Mouse (Mus musculus): ENCODE measurements around the gene Oxsr1. TPM values are rescaled to one million over a fixed set of nuclear protein-coding genes. Genes with fewer than 3 reads are reported as not detected.
A peak's percentile ranks its signal among the peaks of the same experiment; 100 is the strongest.

Gene Oxsr1
- total RNA-seq, 2 experiments from 2014 or later = 28.0 to 31.4 TPM

DNA sequence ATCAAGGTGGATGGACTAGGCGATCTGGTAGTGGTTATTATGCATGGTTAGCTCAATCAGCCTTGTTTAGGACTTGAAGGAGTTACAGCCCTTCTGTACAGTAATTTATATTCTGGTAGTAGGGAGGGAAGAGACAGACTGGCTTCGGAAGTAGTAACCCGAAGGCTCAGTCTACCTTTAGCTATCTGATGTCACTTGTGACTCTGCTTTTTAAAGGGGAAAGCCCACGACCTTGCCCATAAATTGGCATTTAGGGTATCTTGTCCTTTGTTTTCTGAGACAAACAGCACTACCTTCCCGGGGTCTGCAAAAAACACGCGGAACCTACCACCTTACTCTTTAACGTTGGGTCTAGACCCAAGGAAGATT lies 18.0 kb upstream of the Oxsr1 start:
- intact Hi-C loops (cut with DNase I) = loop anchor here (2.0 to 10.0 kb wide), 3 partner anchors 17 to 413 kb away; partner anchors contain the start of genes Ctdspl, Dlec1 and Oxsr1
- DNase-seq (ENCODE audit: low spot score in 2 of 2) = peak in 1 of 2 experiments; percentile 14

DNA sequence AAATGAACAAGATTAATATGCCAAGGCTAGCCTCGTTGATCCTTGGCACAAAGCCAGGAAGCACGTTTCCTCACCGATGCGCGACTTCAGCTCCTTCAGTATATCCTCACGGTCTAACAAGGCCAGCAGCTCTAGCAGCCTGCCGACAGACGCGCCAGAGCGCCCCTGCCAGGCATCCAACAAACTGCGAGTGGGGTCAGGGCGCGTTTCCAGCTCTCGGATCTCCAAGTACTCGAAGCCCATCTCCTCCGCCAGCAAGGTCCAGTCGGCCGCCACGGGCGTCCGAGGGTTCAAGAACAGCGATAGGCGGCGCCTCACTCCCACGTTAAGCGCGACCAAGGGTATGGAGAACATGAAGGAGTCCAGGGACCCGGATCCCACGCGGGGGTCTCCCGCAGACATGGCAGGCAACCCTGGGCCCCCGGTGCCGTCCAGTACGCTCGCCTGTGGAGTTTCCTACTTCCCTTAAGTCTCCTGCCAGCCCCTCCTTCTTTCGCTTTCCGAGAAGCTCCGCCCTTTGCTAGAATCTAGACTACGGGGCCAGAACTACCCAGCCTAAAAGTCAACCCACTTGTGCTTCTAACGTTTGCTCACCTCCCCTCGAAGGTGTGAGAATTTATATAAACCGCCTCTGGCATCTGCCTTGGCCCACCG lies 17.5 kb upstream of the Oxsr1 start, which contains the start of gene Acaa1a:
Acaa1a (plus strand) TSS at position 119 of the 654 bp plus-strand sequence.
- intact Hi-C loops (cut with DNase I) = loop anchor here (2.0 to 10.0 kb wide), 3 partner anchors 17 to 412 kb away; partner anchors contain the start of genes Ctdspl, Dlec1 and Oxsr1
- DNase-seq (ENCODE audit: low spot score in 2 of 2) = peak; percentile 37 to 47

DNA sequence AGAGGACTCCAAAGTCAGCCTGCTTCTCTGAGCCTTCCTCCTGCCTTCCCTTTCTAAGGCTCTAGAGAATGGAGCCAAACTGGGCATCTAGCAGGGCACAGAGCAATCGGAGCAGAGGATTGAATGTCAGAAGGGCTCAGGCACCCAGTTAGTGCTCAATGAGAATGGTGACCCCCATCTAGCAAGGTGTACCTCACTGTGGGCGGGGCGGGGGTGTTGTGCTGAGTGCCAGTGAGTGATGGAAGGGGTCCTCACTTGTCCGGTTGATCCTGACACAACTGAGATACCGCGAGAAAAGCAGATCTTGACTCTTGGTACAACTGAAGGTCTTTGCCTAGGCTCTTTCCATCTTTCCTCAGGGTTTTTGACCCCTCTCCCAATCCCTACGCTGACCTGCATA lies 16.9 kb upstream of the Oxsr1 start:
- intact Hi-C loops (cut with DNase I) = no loop called here
- no peak for DNase-seq (ENCODE audit: low spot score in 2 of 2)

DNA sequence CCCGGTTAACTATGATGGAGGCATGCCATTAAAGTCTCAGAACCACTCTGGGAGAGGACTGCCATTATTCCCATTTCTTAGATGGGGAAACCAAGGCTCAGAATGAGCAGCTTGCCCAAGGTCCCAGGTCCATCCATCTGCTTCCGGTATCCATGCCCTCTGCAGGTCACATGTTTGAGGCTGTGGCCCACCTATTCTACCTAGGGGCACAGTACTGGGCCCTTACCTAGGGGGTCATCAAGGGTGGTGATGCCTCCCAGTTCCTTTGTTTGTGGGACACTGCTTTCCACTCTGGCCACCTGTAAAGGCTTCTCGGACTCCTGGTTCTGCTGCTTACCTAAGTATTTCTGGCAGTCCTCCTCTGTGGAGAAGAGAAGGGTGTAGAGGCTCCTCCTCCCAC lies 16.1 kb upstream of the Oxsr1 start:
- intact Hi-C loops (cut with DNase I) = no loop called here
- DNase-seq (ENCODE audit: low spot score in 2 of 2) = no peak

DNA sequence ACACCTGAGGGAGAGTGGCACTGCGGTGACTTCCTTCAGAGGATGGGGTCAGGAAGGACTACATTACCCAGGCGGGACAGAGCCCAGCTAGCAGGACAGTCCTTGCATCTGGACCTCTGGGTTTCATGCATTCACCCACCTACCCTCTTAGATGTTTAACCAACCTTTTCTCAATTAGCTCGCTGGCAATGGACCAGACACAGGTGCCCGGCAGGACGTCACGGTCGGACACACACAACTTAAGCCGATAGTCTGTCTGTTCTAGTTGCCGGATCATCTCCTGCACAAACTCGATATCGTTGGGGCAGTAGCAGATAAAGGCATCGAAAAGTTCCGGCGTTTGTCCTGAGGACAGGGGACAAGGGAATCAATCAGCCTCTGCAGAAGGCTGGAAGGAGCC lies 15.6 kb upstream of the Oxsr1 start:
- no peak for DNase-seq (ENCODE audit: low spot score in 2 of 2)
- intact Hi-C loops (cut with DNase I) = no loop called here

DNA sequence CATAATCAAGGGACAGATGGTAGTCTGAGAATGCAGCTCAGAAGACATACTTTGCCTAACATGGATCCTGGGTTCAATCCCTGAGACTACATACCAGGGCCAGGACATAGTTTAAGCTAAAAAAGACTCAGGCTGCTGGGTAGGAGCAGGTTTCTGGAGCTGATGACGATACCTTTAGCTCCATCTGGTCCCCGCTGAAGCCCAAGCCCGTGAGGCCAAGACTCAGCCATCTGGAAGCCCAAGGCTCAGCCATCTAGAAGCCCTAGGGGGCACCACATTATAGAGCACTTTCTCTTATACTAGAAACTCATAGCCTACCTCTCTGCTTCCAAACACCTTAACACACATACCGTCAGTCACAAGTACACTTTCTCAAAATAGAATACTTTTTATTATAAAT lies 13.3 kb upstream of the Oxsr1 start:
- DNase-seq (ENCODE audit: low spot score in 2 of 2) = no peak
- intact Hi-C loops (cut with DNase I) = no loop called here

DNA sequence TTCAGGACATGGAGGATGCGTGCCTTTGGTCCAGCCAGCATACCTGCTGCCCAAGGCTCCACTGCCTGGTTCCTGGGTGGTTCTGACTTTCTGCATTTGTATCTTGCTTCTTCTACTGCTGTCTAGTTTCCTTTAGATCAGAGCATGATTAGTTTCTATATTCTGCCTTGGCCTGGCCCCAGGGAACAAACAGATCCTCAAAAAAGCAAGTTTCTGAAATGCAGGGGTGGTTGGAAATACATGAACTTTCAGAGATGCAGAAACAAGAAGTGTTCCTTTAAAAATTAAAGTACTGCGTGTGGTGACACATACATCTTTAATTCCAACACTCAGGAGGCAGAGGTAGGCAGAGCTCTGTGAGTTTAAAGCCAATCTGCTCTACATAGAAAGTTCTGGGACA lies 12.6 kb upstream of the Oxsr1 start:
- intact Hi-C loops (cut with DNase I) = no loop called here
- DNase-seq (ENCODE audit: low spot score in 2 of 2) = peak; percentile 24 to 73

DNA sequence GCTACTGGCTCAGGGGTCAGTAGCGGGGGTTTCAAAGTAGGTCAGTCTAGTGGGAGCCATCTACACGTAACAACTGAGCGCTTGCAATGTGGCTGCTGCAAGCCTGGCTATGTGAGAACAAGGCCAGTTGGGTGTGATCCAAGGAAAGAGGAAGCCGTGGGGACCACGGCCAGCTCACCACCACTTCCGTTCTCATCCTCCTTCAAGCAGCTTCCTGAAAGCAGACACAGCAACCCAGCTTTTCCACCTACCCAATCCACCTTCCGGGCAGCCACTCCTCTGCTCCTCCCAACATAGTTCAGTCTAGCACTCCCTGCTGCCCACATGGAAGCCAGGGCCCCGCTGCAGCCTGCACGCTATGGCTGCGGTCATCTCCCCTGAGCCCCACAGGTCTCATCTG lies 12.1 kb upstream of the Oxsr1 start:
- intact Hi-C loops (cut with DNase I) = no loop called here
- peak; percentile 41 to 74 for DNase-seq (ENCODE audit: low spot score in 2 of 2)

DNA sequence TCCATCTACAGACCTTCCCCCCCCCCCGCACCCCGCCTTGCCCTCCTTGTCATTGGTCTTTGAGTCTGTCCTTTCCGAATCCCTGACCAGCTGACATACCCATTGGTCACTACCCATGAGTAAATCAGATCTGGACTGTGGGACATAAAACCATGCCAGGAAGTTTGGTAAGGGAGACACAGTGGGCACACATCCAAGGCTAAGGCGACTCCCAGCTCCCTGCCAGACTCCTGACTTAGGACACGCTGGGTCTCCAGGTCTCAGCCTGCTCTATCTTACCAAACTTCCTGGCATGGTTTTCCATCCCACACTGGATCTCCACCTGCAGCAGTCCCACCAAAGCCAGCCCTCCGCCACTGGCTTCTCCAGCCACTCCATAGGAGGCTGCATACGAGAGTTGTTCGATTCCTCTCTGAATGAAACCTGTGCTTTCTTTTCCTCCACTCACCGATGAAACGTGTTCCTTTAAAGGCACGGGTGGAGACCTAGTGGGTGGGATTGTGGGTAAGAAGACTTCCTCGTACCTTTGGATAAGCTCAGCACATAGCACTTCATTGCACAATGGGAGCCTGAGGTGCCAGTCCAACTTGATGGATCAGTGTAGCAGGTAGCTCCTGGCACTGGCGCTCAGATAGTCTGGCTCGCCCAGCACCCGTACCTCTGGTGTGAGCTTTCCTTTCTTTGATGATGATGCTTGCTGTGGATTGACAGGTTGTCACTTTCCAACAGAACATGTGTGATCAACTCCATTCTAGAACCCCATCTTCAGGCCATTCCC lies 8.1 kb upstream of the Oxsr1 start:
- DNase-seq (ENCODE audit: low spot score in 2 of 2) = no peak
- intact Hi-C loops (cut with DNase I) = no loop called here

DNA sequence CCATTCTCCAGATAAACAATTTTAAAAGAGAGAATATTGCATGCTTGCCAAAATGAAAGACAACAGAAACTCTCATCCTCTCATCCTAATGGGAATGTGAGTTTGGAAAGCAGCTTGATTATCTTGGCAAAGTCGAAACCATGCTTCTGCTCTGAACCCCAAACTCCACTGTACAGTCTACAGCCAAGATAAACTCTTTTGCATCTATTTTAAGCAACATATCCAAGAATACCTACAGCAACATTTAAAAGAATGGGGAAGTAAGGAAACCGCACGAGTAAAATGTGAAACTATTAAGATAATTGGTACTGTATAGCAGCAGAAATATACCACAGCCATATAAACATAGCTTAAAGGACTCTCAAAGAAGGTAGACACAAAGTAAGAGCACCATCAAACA lies 6.3 kb upstream of the Oxsr1 start:
- no peak for DNase-seq (ENCODE audit: low spot score in 2 of 2)

DNA sequence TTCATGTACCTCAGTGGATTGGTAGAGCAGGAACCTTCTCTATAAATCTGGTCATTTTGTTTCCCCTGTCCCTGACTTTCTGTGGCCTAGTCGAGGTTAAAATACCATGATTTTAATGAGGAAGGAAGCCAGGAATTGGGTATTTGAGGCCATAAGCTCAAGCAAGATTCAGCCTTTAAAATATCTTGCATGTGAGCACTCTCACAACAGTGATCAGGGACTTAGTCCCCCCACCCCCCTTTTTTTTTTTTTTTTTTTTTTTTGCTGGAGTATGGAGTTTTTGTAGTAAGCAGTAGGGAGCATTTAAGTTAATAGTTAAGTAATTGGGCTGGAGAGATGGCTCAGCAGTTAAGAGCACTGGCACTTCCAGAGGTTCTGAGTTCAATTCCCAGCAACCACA lies 1.9 kb upstream of the Oxsr1 start:
- DNase-seq (ENCODE audit: low spot score in 2 of 2) = no peak
- intact Hi-C loops (cut with DNase I) = no loop called here

More for the DNA sequence above, 6.3 kb upstream of the Oxsr1 start:
- intact Hi-C loops (cut with DNase I) = no loop called here

DNA sequence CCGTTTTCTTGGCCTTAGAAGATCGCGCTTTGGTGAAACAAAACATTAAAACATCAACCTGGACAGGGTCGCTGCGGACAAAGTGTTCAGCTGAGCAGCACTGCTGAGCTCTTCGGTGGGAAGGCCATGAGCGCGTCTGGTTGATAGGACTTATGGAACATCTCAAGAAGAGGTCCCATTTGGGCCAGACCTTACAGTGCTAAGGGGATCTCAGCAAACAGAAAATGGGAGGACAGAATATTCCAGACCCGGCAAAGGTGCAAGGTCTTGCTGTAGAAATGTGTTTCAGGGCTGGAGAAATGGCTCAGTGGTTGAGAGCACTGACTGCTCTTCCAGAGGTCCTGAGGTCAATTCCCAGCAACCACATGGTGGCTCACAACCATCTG lies 1.0 kb upstream of the Oxsr1 start:
- DNase-seq (ENCODE audit: low spot score in 2 of 2) = no peak
- intact Hi-C loops (cut with DNase I) = loop anchor here (2.0 kb wide), 2 partner anchors 18 to 34 kb away; partner anchors contain the start of genes Myd88 and Xylb

DNA sequence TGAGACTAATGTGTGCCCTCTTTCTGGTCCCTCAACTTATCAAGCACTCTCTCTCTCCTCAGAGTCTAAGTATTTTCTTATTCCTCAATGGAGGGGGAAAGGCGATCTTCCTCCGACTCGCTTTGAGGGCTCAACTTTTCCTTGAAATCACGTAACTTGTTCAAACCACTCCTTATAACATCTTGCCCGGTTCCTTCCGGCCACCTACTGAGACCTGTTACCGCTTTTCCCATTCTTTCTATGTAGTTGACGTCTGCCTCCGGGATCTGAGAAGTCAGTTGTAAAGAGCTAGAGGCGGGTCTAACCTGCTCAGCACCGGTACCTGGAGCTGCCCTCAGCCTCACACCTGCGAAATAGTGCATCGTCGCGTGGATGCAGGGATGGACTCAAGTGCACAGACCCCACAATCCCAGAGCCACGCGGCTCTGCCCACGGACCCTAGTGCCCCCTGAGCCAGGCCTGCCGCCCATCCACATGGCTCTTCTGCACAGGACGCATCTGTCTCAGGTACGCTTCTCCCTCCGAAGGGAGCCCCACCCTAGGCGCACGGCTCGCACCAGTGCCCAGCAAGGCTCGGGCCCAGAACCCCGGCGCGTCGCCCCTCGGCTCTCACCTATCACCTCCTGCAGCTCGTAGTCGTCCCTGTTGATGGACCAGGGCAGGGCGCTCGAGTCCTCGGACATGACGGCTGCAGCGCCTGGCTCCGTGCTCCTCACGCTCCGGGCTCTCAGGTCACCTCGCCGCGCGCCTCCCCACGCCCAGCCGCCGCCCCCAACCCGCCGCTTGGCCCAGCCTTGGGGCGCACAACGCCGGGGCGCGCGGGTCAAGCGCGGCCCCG lies 616 bp downstream of the Oxsr1 start:
- intact Hi-C loops (cut with DNase I) = loop anchor here (2.0 kb wide), 2 partner anchors 19 to 35 kb away; partner anchors contain the start of genes Myd88 and Xylb
- peak in 1 of 2 experiments; percentile 14 for DNase-seq (ENCODE audit: low spot score in 2 of 2)

DNA sequence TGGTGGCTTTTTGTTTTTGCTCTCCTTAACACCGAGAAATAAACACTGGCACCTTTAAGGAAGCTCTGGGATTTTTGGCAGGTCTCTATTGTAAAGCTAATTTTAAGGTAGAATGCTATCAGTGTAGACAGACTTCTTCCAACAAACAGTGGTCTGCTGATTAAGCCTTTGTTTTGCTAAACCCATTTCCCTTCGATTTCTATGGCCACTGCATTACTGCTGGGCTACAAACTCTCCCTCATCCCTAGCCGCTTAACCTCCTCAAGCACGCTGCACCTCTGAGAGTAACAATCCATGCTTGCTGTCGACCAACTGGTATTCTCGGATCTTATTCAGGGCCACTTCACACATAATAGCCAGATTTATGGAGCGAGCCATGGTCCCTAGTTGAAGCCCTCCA lies 1.3 kb downstream of the Oxsr1 start:
- intact Hi-C loops (cut with DNase I) = no loop called here
- no peak for DNase-seq (ENCODE audit: low spot score in 2 of 2)

DNA sequence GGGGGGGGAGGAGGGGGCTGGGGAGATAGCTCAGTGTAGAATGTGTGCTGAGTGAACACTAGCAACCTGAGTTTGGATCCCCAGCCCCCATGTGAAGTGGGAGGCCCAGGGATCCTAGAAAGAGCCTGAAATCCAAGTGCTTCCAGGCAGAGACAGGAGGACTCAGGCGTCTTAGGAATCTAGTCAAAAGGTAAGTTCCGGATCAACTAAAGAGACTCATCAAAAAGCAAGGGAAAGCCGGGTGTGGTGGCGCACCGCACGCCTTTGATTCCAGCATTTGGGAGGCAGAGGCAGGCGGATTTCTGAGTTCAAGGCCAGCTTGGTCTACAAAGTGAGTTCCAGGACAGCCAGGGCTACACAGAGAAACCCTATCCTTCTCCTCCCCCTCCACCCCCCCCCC lies 1.8 kb downstream of the Oxsr1 start:
- intact Hi-C loops (cut with DNase I) = no loop called here
- DNase-seq (ENCODE audit: low spot score in 2 of 2) = no peak

DNA sequence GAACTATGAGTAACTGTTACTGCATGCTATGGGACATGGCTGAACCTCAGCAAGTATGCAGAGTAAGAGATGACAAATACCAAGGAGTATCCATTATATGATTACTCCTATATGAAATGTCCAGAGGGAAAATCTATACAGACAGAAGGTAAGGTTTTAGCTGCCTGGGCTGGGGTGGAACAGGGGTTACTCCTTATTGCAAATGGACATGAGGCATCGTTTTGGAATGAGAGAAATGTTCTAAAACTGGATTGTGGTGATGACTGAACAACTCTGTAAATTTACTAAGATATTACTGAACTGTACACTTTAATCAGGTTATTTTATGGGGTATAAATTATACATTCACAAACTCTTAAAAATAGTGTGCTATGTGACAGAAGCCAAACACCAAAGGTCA lies 3.3 kb downstream of the Oxsr1 start:
- no peak for DNase-seq (ENCODE audit: low spot score in 2 of 2)
- intact Hi-C loops (cut with DNase I) = no loop called here

DNA sequence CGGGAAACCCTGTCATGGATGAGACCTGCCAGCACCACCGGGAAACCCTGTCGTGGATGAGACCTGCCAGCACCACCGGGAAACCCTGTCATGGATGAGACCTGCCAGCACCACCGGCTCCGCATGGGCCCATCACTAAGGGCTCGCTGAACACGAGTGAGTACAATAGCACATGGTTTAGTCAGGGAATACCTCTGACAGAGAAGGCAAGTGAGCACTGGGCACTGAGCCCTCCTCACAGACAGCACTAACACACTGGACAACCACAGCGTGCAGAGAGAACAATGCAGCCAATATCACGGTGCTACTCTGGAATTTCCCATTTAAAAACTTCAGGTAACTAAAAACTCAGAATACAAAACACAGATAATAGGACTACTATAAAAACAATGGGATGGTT lies 9.1 kb downstream of the Oxsr1 start:
- no peak for DNase-seq (ENCODE audit: low spot score in 2 of 2)
- intact Hi-C loops (cut with DNase I) = no loop called here

DNA sequence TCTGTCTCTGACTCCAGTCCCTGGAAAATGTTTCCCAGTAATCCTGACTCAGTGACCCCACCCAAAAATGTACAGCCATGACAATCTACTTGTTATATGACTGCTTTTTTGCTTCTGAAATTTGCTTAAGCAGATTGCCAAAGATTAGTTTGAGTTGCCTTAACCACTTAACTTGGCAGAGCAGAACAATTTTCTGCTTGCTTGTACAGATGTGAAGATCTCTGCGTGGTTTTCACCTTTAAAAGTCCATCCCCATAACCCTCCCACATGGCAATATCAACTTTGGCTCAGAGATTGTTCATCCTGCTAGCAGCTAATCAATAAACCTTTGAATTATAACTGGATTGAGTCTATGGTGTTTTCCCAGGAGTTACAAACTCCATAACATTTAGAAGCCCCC lies 13.2 kb downstream of the Oxsr1 start:
- intact Hi-C loops (cut with DNase I) = no loop called here
- no peak for DNase-seq (ENCODE audit: low spot score in 2 of 2)

DNA sequence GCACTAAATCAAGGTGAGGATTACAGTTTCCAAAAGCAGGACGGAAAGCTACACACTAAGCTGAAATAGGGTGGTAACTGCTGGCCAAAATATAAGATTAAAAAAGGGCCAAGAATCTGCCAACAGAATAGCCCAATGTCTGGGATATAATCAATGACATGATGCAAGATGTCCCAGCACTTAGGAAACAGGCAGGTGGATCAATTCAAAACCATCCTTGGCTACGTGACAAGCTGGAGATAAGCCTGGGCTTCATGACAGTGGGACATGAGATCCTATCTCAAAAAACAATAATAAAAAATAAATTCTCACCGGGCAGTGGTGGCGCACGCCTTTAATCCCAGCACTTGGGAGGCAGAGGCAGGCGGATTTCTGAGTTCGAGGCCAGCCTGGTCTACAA lies 16.4 kb downstream of the Oxsr1 start:
- intact Hi-C loops (cut with DNase I) = no loop called here
- no peak for DNase-seq (ENCODE audit: low spot score in 2 of 2)

DNA sequence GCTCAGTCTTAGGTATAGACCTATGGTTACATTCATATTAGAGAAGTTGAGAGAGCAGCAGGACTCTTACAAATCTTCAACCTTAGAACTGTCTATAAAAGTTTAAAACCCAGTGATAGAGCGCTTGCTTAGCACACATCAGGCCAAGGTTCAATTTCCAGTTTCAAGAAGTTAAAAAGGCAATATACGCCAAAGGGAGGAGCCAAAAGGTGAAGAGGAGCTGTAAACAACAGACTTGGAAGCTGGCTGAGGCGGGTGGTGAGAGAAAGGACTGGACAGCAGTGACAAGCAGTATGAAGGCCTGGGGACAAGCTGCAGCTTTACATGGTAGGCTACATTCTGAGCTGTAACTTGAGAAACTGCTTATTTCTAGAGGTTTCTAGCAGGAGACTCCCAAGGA lies 23.7 kb downstream of the Oxsr1 start:
- intact Hi-C loops (cut with DNase I) = no loop called here
- DNase-seq (ENCODE audit: low spot score in 2 of 2) = no peak
